8 mouse cellular contexts compared by ENCODE assay signal in the genomic region with DNA sequence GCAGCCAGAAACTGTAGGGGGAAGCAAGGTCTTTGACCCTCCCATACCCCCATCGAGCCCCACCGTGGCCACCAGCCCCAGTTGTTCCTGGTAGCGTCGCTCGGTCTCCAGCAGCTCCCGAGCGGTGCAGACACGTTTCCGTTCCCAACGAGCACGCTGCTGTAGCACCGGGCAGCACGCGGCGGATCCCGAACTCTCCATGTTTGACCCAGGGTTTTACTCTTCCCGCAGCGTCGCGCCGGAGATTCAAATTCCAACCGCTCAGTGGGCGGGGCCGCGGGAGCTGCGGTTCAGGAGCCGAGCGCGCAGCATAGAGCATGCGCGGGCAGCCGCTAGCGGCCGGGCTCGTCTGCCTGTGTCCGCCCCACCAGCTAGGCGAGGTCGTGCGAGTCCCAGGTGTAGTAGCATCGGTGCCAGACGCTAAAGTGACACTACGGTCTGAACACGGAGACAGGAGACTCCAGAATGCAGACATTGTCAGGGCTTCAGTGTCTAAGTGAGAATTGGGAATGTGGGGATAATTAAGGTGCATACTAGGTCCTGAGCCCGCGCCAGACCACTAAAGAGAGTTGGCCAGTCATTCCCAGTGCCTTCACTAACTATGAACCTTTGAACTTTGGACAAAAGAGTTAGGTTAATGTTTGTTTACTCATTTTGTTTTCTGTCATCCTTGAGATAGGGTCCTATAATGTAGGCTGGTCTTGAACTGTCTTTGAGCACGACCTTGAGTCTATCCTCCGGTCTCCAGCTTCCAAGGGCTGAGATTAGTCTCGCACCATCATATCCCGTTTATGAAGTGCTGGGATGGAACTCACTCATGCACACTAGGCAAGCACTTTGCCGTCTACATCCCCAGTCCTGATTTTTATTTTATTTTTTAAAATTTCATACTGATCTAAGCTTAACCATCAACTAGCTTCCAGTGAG. TPM values are rescaled to one million over a fixed set of nuclear protein-coding genes. Genes with fewer than 3 reads are reported as not detected.
DNase-seq lines count a peak whose midpoint lies in the region; ATAC-seq lines count a peak whose summit lies in the region.

A gene (minus strand): TSS at position 289 of the 927 bp plus-strand sequence.

- peak within 1 kb of the TSS; percentile 33; the same call in 1 of the 2 replicates for H3K9ac ChIP-seq in limb, embryonic 15.5 days
- peak within 1 kb of the TSS; percentile 73 for H3K9ac ChIP-seq in midbrain, embryonic 16.5 days (ENCODE audit: low read depth, low read length)

- H3K9me3 ChIP-seq in limb, embryonic 15.5 days, result no peaks in the 10 kb centered on the region
- no peaks in the 10 kb centered on the region for H3K9me3 ChIP-seq in midbrain, embryonic 16.5 days (replicated peaks; ENCODE audit: control insufficient read depth, low read length, poor library complexity, severe bottlenecking)

- H3K4me3 ChIP-seq in limb, embryonic 15.5 days, result peak within 1 kb of the TSS; percentile 65
- H3K4me3 ChIP-seq in midbrain, embryonic 16.5 days (ENCODE audit: low read depth, low read length), result peak within 1 kb of the TSS; percentile 60

- peak; percentile 80 for ATAC-seq in limb, embryonic 15.5 days (ENCODE audit: insufficient number of reproducible peaks, low FRiP score, low TSS enrichment, low read depth)
- ATAC-seq in midbrain, embryonic 16.5 days, result peak; percentile 89

- peak within 1 kb of the TSS; percentile 61; the same call in 1 of the 2 replicates for H3K27ac ChIP-seq in limb, embryonic 15.5 days
- H3K27ac ChIP-seq in midbrain, embryonic 16.5 days (ENCODE audit: low read length), result no peak within 1 kb of the TSS

- WGBS in limb, embryonic 15.5 days, result 6% methylated on average over 50 of the region's 50 CpGs
- WGBS in midbrain, embryonic 16.5 days, result 6% methylated on average over 50 of the region's 50 CpGs

- H3K27me3 ChIP-seq in limb, embryonic 15.5 days, result no peaks in the 10 kb centered on the region
- H3K27me3 ChIP-seq in midbrain, embryonic 16.5 days (ENCODE audit: control insufficient read depth, insufficient read depth, low read depth, low read length), result peaks cover 3% of the 10 kb centered on the region; the same call in 1 of the 2 replicates

- DNase-seq in urinary bladder, adult 18-20 months (ENCODE audit: low spot score in 2 of 2), result peak; percentile 64 to 71
- DNase-seq in urinary bladder, postnatal 10 days (ENCODE audit: low spot score), result no peak
- DNase-seq in embryo, embryonic 11.5 days (ENCODE audit: low read depth, low spot score), result peak; percentile 82
- peak; percentile 98 for DNase-seq in heart, adult 11 months
- peak; percentile 83 for DNase-seq in kidney, adult 11 months
- DNase-seq in spleen, postnatal 36 days (ENCODE audit: low spot score in 2 of 2), result peak; percentile 72 to 78

- peak within 1 kb of the TSS; percentile 84 for H3K4me2 ChIP-seq in limb, embryonic 15.5 days
- H3K4me2 ChIP-seq in midbrain, embryonic 16.5 days (ENCODE audit: low read length), result peak within 1 kb of the TSS; percentile 91

- peaks cover 21% of the 10 kb centered on the region for H3K36me3 ChIP-seq in limb, embryonic 15.5 days
- H3K36me3 ChIP-seq in midbrain, embryonic 16.5 days (ENCODE audit: control insufficient read depth, insufficient read depth, low read length), result no peaks in the 10 kb centered on the region; the same call in 1 of the 2 replicates

- peaks cover 37% of the 10 kb centered on the region for H3K4me1 ChIP-seq in limb, embryonic 15.5 days
- H3K4me1 ChIP-seq in midbrain, embryonic 16.5 days (ENCODE audit: control insufficient read depth, insufficient read depth, low read length), result peaks cover 9% of the 10 kb centered on the region

RNA-seq across cellular contexts. Expression of the gene that starts here (rescaled TPM):
- polyA plus RNA-seq in limb, embryonic 15.5 days (2015; fragmentation: Nextera tagmentation; extraction: Ambion mirVana), result 35.2 and 37.5 TPM in 2 replicates
- 4.4 and 7.3 TPM in 2 replicates for polyA plus RNA-seq in midbrain, embryonic 16.5 days (2015; fragmentation: Nextera tagmentation; extraction: Ambion mirVana)
